Mouse (Mus musculus): ENCODE results near the gene Prrt4. TPM values are rescaled to one million over a fixed set of nuclear protein-coding genes. Genes with fewer than 3 reads are reported as not detected.

The Prrt4 gene
- polyA plus RNA-seq, 1 experiment from 2014 or later = 0.67 TPM

DNA sequence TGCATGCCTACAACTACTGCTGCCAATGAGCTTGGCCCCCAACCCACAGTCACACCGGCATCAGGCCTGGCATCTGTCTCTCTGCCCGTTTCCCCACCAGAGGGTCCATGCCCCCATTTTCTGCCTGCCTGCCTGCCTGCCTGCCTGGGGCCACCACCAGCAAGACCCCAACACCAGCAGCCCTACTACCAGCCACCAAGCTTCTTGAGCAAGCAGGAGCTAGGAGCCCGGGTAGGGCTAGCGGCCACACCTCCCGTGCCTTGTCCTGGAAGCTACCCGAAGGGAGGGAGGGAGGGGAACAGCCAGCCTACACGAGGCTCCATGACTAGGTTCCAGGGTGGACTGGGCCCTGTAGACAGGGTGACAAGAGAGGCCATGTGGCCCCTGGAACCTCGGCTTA is 22.6 kb upstream of the Prrt4 start:
- 83% methylated on average over 8 of the region's 8 CpGs for WGBS
- Histone ChIP-seq H3K27ac (ENCODE audit: low read depth, low read length) (no peak overlapping the region), H3K4me3 (ENCODE audit: low read depth, low read length) (no peak overlapping the region), H3K9me3 (ENCODE audit: control insufficient read depth, low read length) (no peaks in the 10 kb centered on the region), H3K4me2 (ENCODE audit: low read depth, low read length, severe bottlenecking) (no peak overlapping the region), H3K4me1 (replicated peaks; ENCODE audit: control insufficient read depth, insufficient read depth, low read length) (0 out of 2 replicates have a peak, but pooled peaks cover 2% of the 10 kb centered on the region), H3K27me3 (ENCODE audit: control insufficient read depth, insufficient read depth, low read length) (peaks cover 2% of the 10 kb centered on the region; the same call in 1 of the 2 replicates), H3K36me3 (ENCODE audit: control insufficient read depth, insufficient read depth, low read length) (no peaks in the 10 kb centered on the region; the same call in 1 of the 2 replicates), H3K9ac (ENCODE audit: low read length) (no peak overlapping the region)
- no peak for ATAC-seq (replicated peaks; ENCODE audit: low FRiP score)
- no peak for DNase-seq (ENCODE audit: low spot score)

DNA sequence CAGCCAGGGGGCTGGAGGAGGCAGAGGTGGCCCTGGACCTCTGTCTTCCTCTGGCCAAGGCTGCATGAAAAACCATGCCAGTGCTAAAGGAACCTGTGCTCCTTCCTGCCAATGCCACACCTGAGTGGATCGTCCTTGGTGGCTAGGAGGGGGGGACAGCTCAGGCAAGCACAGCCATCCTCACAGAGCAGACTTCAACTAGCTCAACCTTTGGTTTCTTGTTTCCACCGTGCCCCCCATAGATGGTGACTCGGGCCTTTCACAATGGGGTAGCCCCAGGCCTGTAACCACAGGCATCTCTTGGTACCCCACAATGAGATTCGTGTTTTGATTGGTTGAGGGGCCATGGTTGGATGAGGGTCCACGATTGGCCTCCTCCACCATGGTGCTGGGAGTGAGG is 22.0 kb upstream of the Prrt4 start:
- WGBS = 90% methylated on average over 5 of the region's 5 CpGs
- no peak overlapping the region for H3K4me3 ChIP-seq (ENCODE audit: low read depth, low read length)
- DNase-seq (ENCODE audit: low spot score) (no peak), ATAC-seq (replicated peaks; ENCODE audit: low FRiP score) (no peak)
- H3K27me3 ChIP-seq (ENCODE audit: control insufficient read depth, insufficient read depth, low read length) = peaks cover 2% of the 10 kb centered on the region; the same call in 1 of the 2 replicates
- no peaks in the 10 kb centered on the region; the same call in 1 of the 2 replicates for H3K36me3 ChIP-seq (ENCODE audit: control insufficient read depth, insufficient read depth, low read length)
- H3K9ac ChIP-seq (ENCODE audit: low read length) = no peak overlapping the region
- H3K4me1 ChIP-seq (replicated peaks; ENCODE audit: control insufficient read depth, insufficient read depth, low read length) = 0 out of 2 replicates have a peak, but pooled peaks cover 2% of the 10 kb centered on the region
- H3K4me2 ChIP-seq (ENCODE audit: low read depth, low read length, severe bottlenecking) = no peak overlapping the region
- no peak overlapping the region for H3K27ac ChIP-seq (ENCODE audit: low read depth, low read length)
- H3K9me3 ChIP-seq (ENCODE audit: control insufficient read depth, low read length) = no peaks in the 10 kb centered on the region

DNA sequence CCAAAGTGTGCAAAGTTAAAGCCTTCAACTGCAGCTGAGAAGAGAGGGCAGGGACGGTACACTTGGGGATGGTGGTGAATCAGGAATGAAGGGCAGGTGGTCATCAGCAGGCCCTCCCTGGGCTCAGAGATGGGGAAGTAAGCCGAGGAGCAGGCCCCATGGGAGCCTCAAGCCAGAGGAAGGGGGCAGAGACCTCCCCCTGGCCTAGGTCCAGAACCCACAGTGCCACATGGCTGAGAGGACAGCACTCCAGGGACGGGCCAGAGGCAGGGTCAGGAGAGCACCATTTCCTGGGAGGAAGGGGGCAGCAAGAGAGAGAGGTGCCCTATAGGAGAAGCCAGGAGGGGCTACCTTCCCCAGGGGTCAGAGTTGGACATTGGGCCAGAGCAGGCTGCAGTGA is 21.1 kb upstream of the Prrt4 start:
- Histone ChIP-seq H3K4me2 (ENCODE audit: low read depth, low read length, severe bottlenecking) (no peak overlapping the region), H3K9ac (ENCODE audit: low read length) (no peak overlapping the region), H3K4me3 (ENCODE audit: low read depth, low read length) (no peak overlapping the region), H3K4me1 (replicated peaks; ENCODE audit: control insufficient read depth, insufficient read depth, low read length) (0 out of 2 replicates have a peak, but pooled peaks cover 2% of the 10 kb centered on the region), H3K36me3 (ENCODE audit: control insufficient read depth, insufficient read depth, low read length) (no peaks in the 10 kb centered on the region; the same call in 1 of the 2 replicates), H3K9me3 (ENCODE audit: control insufficient read depth, low read length) (no peaks in the 10 kb centered on the region), H3K27ac (ENCODE audit: low read depth, low read length) (no peak overlapping the region), H3K27me3 (ENCODE audit: control insufficient read depth, insufficient read depth, low read length) (peaks cover 2% of the 10 kb centered on the region; the same call in 1 of the 2 replicates)
- peak; percentile 38 for DNase-seq (ENCODE audit: low spot score)
- WGBS = 68% methylated on average over 3 of the region's 3 CpGs
- no peak for ATAC-seq (replicated peaks; ENCODE audit: low FRiP score)

DNA sequence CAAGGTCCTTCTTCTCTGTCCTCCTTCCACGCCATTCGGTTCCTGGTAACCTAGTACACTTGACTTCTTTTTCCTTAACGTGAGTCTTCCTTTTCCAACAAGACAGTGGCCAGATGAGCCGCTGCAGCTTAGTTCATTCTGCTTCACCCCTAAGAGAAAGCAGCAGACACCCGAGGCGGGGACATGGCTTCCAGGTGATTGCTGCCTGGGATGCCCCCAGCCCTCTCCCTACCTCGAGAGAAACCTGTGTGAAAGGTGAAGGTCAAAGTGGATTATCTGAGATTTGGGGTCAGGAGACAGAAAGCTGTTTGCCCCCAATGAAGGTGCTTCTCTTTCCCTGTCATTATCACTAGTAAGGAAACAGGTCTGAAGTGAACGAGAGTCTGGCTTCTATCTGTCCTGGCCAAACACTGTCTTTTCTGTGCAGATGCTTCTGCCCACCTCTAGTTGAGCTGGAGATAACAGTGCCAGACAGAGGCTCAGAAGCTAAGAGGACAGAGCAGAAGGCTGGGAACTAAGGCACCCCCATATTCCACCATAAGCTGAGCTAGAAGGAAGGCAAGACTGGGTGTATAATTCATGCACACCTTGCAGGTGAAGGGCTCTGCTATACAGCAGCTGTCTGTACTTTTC is 20.0 kb upstream of the Prrt4 start:
- H3K27ac ChIP-seq (ENCODE audit: low read depth, low read length) = no peak overlapping the region

DNA sequence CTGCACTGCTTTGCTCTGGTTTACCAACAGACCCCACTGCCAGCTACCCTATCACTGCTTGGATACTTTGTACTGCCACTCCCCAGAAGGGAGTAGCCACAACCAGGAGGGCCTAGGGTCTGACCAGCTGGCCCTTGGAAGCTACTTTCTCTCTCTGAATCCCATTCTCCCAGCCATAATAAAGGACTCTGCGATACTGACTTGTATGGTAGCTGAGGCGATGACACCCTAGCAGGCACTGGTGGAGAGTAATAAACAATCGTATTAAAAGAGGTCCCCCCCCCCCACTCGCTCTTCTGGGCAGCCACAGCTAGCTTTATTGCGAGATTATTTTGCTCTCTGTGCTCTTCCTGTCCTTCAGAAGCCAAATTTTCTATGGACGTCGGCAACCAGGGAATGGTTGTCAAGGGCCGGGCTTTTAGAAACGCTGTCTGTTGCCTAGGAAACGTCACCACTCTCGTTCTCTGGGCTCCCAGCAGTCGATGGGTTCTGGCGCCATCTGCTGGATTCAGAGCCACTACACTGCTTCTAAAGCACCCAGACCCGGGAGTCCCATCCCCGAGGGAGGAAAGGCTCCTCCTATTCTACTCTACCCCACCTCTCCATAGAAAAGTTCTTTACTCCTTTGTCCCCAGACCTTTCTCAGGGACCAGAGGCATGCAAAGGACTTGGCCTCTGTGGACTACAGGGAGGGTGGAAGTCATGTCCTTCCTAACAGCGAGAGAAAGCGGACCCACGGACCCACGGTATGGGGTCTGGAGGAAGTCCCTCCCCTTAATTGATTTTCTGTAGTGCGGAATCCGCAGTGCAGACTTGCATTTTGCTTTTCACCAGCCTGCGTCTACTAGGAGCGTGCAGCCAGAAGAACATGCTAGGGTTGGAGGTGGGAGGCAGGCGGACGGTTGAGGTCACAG is 19.2 kb upstream of the Prrt4 start:
- no peak overlapping the region for H3K27ac ChIP-seq (ENCODE audit: low read depth, low read length)
- H3K9ac ChIP-seq (ENCODE audit: low read length) = no peak overlapping the region; the same call in 1 of the 2 replicates
- H3K27me3 ChIP-seq (ENCODE audit: control insufficient read depth, insufficient read depth, low read length) = peaks cover 2% of the 10 kb centered on the region; the same call in 1 of the 2 replicates

More for the DNA sequence above, 20.0 kb upstream of the Prrt4 start:
- DNase-seq (ENCODE audit: low spot score) = no peak
- no peaks in the 10 kb centered on the region for H3K36me3 ChIP-seq (ENCODE audit: control insufficient read depth, insufficient read depth, low read length)
- peaks cover 2% of the 10 kb centered on the region; the same call in 1 of the 2 replicates for H3K27me3 ChIP-seq (ENCODE audit: control insufficient read depth, insufficient read depth, low read length)
- WGBS = 44% methylated on average over 8 of the region's 8 CpGs
- 0 out of 2 replicates have a peak, but pooled peaks cover 2% of the 10 kb centered on the region for H3K4me1 ChIP-seq (replicated peaks; ENCODE audit: control insufficient read depth, insufficient read depth, low read length)
- ATAC-seq (replicated peaks; ENCODE audit: low FRiP score) = no peak
- peak overlapping the region; percentile 19 for H3K4me3 ChIP-seq (ENCODE audit: low read depth, low read length)
- H3K9ac ChIP-seq (ENCODE audit: low read length) = no peak overlapping the region; the same call in 1 of the 2 replicates
- H3K9me3 ChIP-seq (ENCODE audit: control insufficient read depth, low read length) = no peaks in the 10 kb centered on the region
- peak overlapping the region; percentile 44; the same call in 1 of the 2 replicates for H3K4me2 ChIP-seq (ENCODE audit: low read depth, low read length, severe bottlenecking)

DNA sequence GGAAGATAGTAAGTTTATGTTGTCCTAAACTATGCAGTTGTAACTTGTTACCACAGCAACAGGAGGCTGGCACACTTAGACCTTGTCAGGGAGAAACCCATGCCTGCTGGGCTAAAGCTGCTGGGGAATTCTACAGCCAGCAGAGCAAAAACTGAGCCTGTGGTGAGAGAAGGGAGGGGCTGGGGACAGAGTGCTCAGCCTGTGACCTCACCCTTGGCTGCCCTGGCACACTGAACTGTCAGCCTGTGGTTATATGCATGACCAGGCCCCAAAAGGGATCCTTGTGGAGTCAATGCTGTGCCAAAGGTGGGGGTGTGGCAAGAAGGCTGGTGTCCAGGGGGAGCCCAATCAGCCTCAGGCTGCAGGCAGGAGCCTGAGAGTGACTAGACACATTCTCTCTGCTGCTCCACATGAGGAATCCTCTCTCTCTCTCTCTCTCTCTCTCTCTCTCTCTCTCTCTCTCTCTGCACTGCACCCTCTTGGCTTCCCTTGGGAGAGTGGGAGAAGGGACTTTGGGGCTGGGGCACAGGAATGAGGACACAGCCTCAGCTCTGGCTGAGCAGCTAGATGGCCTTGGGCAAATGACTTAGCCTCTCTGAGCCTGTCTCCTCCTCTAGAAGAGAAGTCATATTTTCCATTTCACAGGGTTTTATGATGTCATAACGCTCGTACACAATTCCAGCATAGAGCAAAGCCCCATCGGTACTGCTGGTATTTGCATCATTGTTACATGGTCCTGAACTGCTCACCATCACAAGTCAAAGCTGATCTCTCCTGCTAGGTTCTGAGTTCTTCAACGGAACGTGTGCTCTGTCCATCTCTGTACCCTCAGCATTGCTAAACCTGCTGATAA is 16.7 kb upstream of the Prrt4 start:
- Histone ChIP-seq H3K27ac (ENCODE audit: low read depth, low read length) (no peak overlapping the region), H3K9ac (ENCODE audit: low read length) (no peak overlapping the region), H3K9me3 (ENCODE audit: control insufficient read depth, low read length) (no peaks in the 10 kb centered on the region), H3K4me1 (replicated peaks; ENCODE audit: control insufficient read depth, insufficient read depth, low read length) (0 out of 2 replicates have a peak, but pooled peaks cover 2% of the 10 kb centered on the region), H3K36me3 (ENCODE audit: control insufficient read depth, insufficient read depth, low read length) (no peaks in the 10 kb centered on the region), H3K27me3 (ENCODE audit: control insufficient read depth, insufficient read depth, low read length) (peaks cover 2% of the 10 kb centered on the region; the same call in 1 of the 2 replicates), H3K4me2 (ENCODE audit: low read depth, low read length, severe bottlenecking) (no peak overlapping the region), H3K4me3 (ENCODE audit: low read depth, low read length) (no peak overlapping the region)
- DNase-seq (ENCODE audit: low spot score) (peak; percentile 51), ATAC-seq (replicated peaks; ENCODE audit: low FRiP score) (no peak)
- 83% methylated on average over 5 of the region's 5 CpGs for WGBS

More for the DNA sequence above, 19.2 kb upstream of the Prrt4 start:
- Histone ChIP-seq H3K4me2 (ENCODE audit: low read depth, low read length, severe bottlenecking) (peak overlapping the region; percentile 44), H3K4me3 (ENCODE audit: low read depth, low read length) (peak overlapping the region; percentile 19), H3K36me3 (ENCODE audit: control insufficient read depth, insufficient read depth, low read length) (no peaks in the 10 kb centered on the region), H3K4me1 (replicated peaks; ENCODE audit: control insufficient read depth, insufficient read depth, low read length) (0 out of 2 replicates have a peak, but pooled peaks cover 2% of the 10 kb centered on the region), H3K9me3 (ENCODE audit: control insufficient read depth, low read length) (no peaks in the 10 kb centered on the region)
- 15% methylated on average over 25 of the region's 25 CpGs for WGBS
- peak; percentile 86 for ATAC-seq (replicated peaks; ENCODE audit: low FRiP score)
- DNase-seq (ENCODE audit: low spot score) = peak; percentile 92

DNA sequence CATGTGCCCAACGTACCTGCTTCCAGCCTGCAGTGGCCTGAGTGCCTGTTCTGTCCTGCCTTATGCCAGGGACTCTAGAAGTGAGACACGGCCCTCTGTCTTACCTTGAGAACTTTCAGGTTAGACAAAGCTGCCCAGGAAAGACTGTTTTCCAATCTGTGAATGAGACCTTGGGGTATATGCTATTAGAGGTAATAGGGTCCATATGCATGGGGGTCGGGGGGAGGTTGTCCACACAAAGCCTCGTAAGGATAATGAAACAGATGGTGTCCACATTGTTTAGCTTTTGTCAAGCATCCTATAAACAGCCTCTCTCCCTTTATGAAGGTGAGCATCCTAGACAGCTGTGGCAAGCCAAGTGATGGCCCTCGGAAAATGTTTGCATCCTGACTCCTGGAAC is 15.8 kb upstream of the Prrt4 start:
- DNase-seq (ENCODE audit: low spot score) (peak; percentile 22), ATAC-seq (replicated peaks; ENCODE audit: low FRiP score) (no peak)
- Histone ChIP-seq H3K4me3 (ENCODE audit: low read depth, low read length) (no peak overlapping the region), H3K4me2 (ENCODE audit: low read depth, low read length, severe bottlenecking) (no peak overlapping the region), H3K9me3 (ENCODE audit: control insufficient read depth, low read length) (no peaks in the 10 kb centered on the region), H3K27me3 (ENCODE audit: control insufficient read depth, insufficient read depth, low read length) (peaks cover 2% of the 10 kb centered on the region; the same call in 1 of the 2 replicates), H3K4me1 (replicated peaks; ENCODE audit: control insufficient read depth, insufficient read depth, low read length) (0 out of 2 replicates have a peak, but pooled peaks cover 2% of the 10 kb centered on the region), H3K9ac (ENCODE audit: low read length) (no peak overlapping the region), H3K36me3 (ENCODE audit: control insufficient read depth, insufficient read depth, low read length) (no peaks in the 10 kb centered on the region), H3K27ac (ENCODE audit: low read depth, low read length) (no peak overlapping the region)
- 78% methylated on average over 5 of the region's 5 CpGs for WGBS

Data from forebrain, embryonic 11.5 days (tissue).